Mouse (Mus musculus) heart, embryonic 15.5 days (tissue): ENCODE data around the gene Coq5. TPM values are rescaled to one million over a fixed set of nuclear protein-coding genes. Genes with fewer than 3 reads are reported as not detected.

ENCODE experiments used
- ATAC-seq: fragments of 200-750 bp; cut with Nextera tagmentation; replicated peaks from 2 replicates; pipeline ENCODE4 v1.8.0; 2017; ENCODE audit warnings: low read depth, moderate TSS enrichment; ENCODE audit not compliant: insufficient number of reproducible peaks, insufficient read depth, low FRiP score
- H3K27ac ChIP-seq: fragments of 300-500 bp; sonication (generic); 2 replicates; pipeline ENCODE4 v1.5.1; 2015; ENCODE audit warnings: mild to moderate bottlenecking, inconsistent platforms
- H3K27me3 ChIP-seq: fragments of 300-500 bp; sonication (generic); 2 replicates; pipeline ENCODE4 v1.6.1; 2015; ENCODE audit warnings: inconsistent platforms
- H3K36me3 ChIP-seq: fragments of 300-500 bp; sonication (generic); 2 replicates; pipeline ENCODE4 v1.6.1; 2015; ENCODE audit warnings: mild to moderate bottlenecking, inconsistent platforms
- H3K4me1 ChIP-seq: fragments of 300-500 bp; sonication (generic); replicated peaks from 2 replicates; pipeline ENCODE4 v1.6.1; 2015; ENCODE audit warnings: inconsistent platforms
- H3K4me2 ChIP-seq: fragments of 300-500 bp; sonication (generic); 2 replicates; pipeline ENCODE4 v1.6.1; 2015; ENCODE audit warnings: inconsistent platforms, mild to moderate bottlenecking, moderate library complexity
- H3K4me3 ChIP-seq: fragments of 300-500 bp; sonication (generic); 2 replicates; pipeline ENCODE4 v1.5.1; 2015; ENCODE audit warnings: mild to moderate bottlenecking, inconsistent platforms
- H3K9ac ChIP-seq: fragments of 300-500 bp; sonication (generic); 2 replicates; pipeline ENCODE4 v1.6.1; 2015; ENCODE audit warnings: mild to moderate bottlenecking, inconsistent platforms
- H3K9me3 ChIP-seq: fragments of 300-500 bp; sonication (generic); replicated peaks from 2 replicates; pipeline ENCODE4 v1.6.1; 2016; ENCODE audit warnings: inconsistent platforms
- WGBS: fragments of 180-500 bp; shearing (Covaris S2); methylation state at CpG from one replicate; pipeline ENCODE4 v1.1.7; 2015; ENCODE audit warnings: mixed read lengths; 5-methylcytosine and 5-hydroxymethylcytosine counted together
- polyA plus RNA-seq: library from polyadenylated mRNA; unstranded; fragments of >200 nt; fragmentation: Nextera tagmentation; extraction: Ambion mirVana; gene quantifications from 2 replicates; pipeline ENCODE4 v1.2.1, GENCODE M21; 2015

Coq5 gene
- polyA plus RNA-seq, 1 experiment from 2014 or later = 83.3 TPM

GRCm38 (mm10) chr5:115268266-115268665 is 11.2 kb upstream of the Coq5 start:
- peaks cover 63% of the 10 kb centered on the region for H3K4me1 ChIP-seq
- H3K9ac ChIP-seq = no peak overlapping the region
- H3K27me3 ChIP-seq = no peaks in the 10 kb centered on the region
- no peak for ATAC-seq
- 44% methylated on average over 3 of the region's 3 CpGs for WGBS
- H3K27ac ChIP-seq = peak overlapping the region; percentile 65
- peak overlapping the region; percentile 16; the same call in 1 of the 2 replicates for H3K4me2 ChIP-seq
- H3K36me3 ChIP-seq = 0 out of 2 replicates have a peak, but pooled peaks cover 8% of the 10 kb centered on the region
- peak overlapping the region; percentile 8; the same call in 1 of the 2 replicates for H3K4me3 ChIP-seq
- no peaks in the 10 kb centered on the region for H3K9me3 ChIP-seq

GRCm38 (mm10) chr5:115269969-115270368 is 9.5 kb upstream of the Coq5 start:
- Histone ChIP-seq H3K27me3 (no peaks in the 10 kb centered on the region), H3K9me3 (no peaks in the 10 kb centered on the region), H3K4me3 (peak overlapping the region; percentile 100; the same call in 1 of the 2 replicates), H3K27ac (no peak overlapping the region), H3K4me2 (peak overlapping the region; percentile 77), H3K4me1 (peaks cover 67% of the 10 kb centered on the region), H3K9ac (no peak overlapping the region), H3K36me3 (0 out of 2 replicates have a peak, but pooled peaks cover 8% of the 10 kb centered on the region)
- no peak for ATAC-seq
- WGBS = 96% methylated on average over 1 of the region's 1 CpGs

GRCm38 (mm10) chr5:115271931-115272811 is 7.3 kb upstream of the Coq5 start:
- peaks cover 48% of the 10 kb centered on the region for H3K4me1 ChIP-seq
- peak overlapping the region; percentile 76 for H3K27ac ChIP-seq
- H3K27me3 ChIP-seq = no peaks in the 10 kb centered on the region
- peak overlapping the region; percentile 99 for H3K9ac ChIP-seq
- no peaks in the 10 kb centered on the region for H3K9me3 ChIP-seq
- ATAC-seq = peak; percentile 36
- H3K4me2 ChIP-seq = peak overlapping the region; percentile 77
- under 1% methylated on average over 73 of the region's 77 CpGs for WGBS
- H3K36me3 ChIP-seq = 0 out of 2 replicates have a peak, but pooled peaks cover 8% of the 10 kb centered on the region
- peak overlapping the region; percentile 100 for H3K4me3 ChIP-seq

- peak within 1 kb of the TSS; percentile 100 for H3K4me3 ChIP-seq
- H3K27me3 ChIP-seq = no peaks in the 10 kb centered on the region
- H3K4me1 ChIP-seq = peaks cover 41% of the 10 kb centered on the region
- peak within 1 kb of the TSS; percentile 76 for H3K27ac ChIP-seq
- H3K4me2 ChIP-seq = peak within 1 kb of the TSS; percentile 77
- peak; percentile 84 for ATAC-seq
- 0 out of 2 replicates have a peak, but pooled peaks cover 8% of the 10 kb centered on the region for H3K36me3 ChIP-seq
- 12% methylated on average over 26 of the region's 26 CpGs for WGBS
- H3K9me3 ChIP-seq = no peaks in the 10 kb centered on the region
- peak within 1 kb of the TSS; percentile 99 for H3K9ac ChIP-seq
Measured at GRCm38 (mm10) chr5:115272812-115273548, 6.5 kb upstream of the Coq5 start, which contains the start of gene Rnf10. Gene Rnf10 (minus strand): TSS chr5:115272898.

- Histone ChIP-seq H3K9ac (0 out of 2 replicates have a peak overlapping the region, but pooled peaks have one; percentile 99), H3K27ac (no peak overlapping the region; the same call in 1 of the 2 replicates), H3K27me3 (no peaks in the 10 kb centered on the region), H3K4me2 (no peak overlapping the region), H3K36me3 (0 out of 2 replicates have a peak, but pooled peaks cover 8% of the 10 kb centered on the region), H3K9me3 (no peaks in the 10 kb centered on the region), H3K4me1 (peaks cover 35% of the 10 kb centered on the region), H3K4me3 (no peak overlapping the region; the same call in 1 of the 2 replicates)
- WGBS = 70% methylated on average over 6 of the region's 6 CpGs
- ATAC-seq = no peak
Measured at GRCm38 (mm10) chr5:115273549-115274135, 5.8 kb upstream of the Coq5 start.

GRCm38 (mm10) chr5:115274353-115274752 is 5.1 kb upstream of the Coq5 start:
- Histone ChIP-seq H3K9me3 (no peaks in the 10 kb centered on the region), H3K4me3 (no peak overlapping the region), H3K9ac (no peak overlapping the region), H3K4me1 (peaks cover 30% of the 10 kb centered on the region), H3K27me3 (no peaks in the 10 kb centered on the region), H3K4me2 (no peak overlapping the region), H3K27ac (no peak overlapping the region), H3K36me3 (0 out of 2 replicates have a peak, but pooled peaks cover 8% of the 10 kb centered on the region)
- ATAC-seq = no peak
- 59% methylated on average over 1 of the region's 1 CpGs for WGBS

GRCm38 (mm10) chr5:115274771-115275170 is 4.7 kb upstream of the Coq5 start:
- WGBS = 86% methylated on average over 1 of the region's 1 CpGs
- Histone ChIP-seq H3K27ac (no peak overlapping the region), H3K36me3 (0 out of 2 replicates have a peak, but pooled peaks cover 5% of the 10 kb centered on the region), H3K4me2 (no peak overlapping the region), H3K9ac (no peak overlapping the region), H3K9me3 (no peaks in the 10 kb centered on the region), H3K27me3 (no peaks in the 10 kb centered on the region), H3K4me1 (peaks cover 27% of the 10 kb centered on the region), H3K4me3 (no peak overlapping the region)
- ATAC-seq = no peak

- H3K4me3 ChIP-seq = no peak overlapping the region
- no peak overlapping the region for H3K4me2 ChIP-seq
- H3K4me1 ChIP-seq = peaks cover 21% of the 10 kb centered on the region
- H3K9ac ChIP-seq = no peak overlapping the region
- H3K9me3 ChIP-seq = no peaks in the 10 kb centered on the region
- no peaks in the 10 kb centered on the region for H3K27me3 ChIP-seq
- H3K36me3 ChIP-seq = no peaks in the 10 kb centered on the region
- no peak overlapping the region for H3K27ac ChIP-seq
- 39% methylated on average over 14 of the region's 14 CpGs for WGBS
- ATAC-seq = no peak
Measured at GRCm38 (mm10) chr5:115275998-115276397, 3.5 kb upstream of the Coq5 start.

GRCm38 (mm10) chr5:115278053-115278452 is 1.4 kb upstream of the Coq5 start:
- H3K4me3 ChIP-seq = no peak overlapping the region
- no peaks in the 10 kb centered on the region for H3K27me3 ChIP-seq
- WGBS = 72% methylated on average over 1 of the region's 1 CpGs
- no peak overlapping the region for H3K9ac ChIP-seq
- no peaks in the 10 kb centered on the region for H3K9me3 ChIP-seq
- no peak for ATAC-seq
- no peak overlapping the region for H3K4me2 ChIP-seq
- no peak overlapping the region for H3K27ac ChIP-seq
- H3K4me1 ChIP-seq = peaks cover 15% of the 10 kb centered on the region
- H3K36me3 ChIP-seq = no peaks in the 10 kb centered on the region

- peaks cover 12% of the 10 kb centered on the region for H3K4me1 ChIP-seq
- no peak overlapping the region for H3K4me3 ChIP-seq
- peaks cover 7% of the 10 kb centered on the region; the same call in 1 of the 2 replicates for H3K36me3 ChIP-seq
- H3K27ac ChIP-seq = no peak overlapping the region
- no peaks in the 10 kb centered on the region for H3K9me3 ChIP-seq
- no peak for ATAC-seq
- no peak overlapping the region for H3K9ac ChIP-seq
- 64% methylated on average over 2 of the region's 2 CpGs for WGBS
- H3K4me2 ChIP-seq = no peak overlapping the region
- no peaks in the 10 kb centered on the region for H3K27me3 ChIP-seq
Measured at GRCm38 (mm10) chr5:115278785-115279184, 681 bp upstream of the Coq5 start.
